Mouse (Mus musculus) heart, adult 9 months (tissue): Measurements from ENCODE around the gene Rpl36a.
A peak's percentile ranks its signal among the peaks of the same experiment; 100 is the strongest.

Source experiments
- DNase-seq, 2 experiments: peaks; one replicate each; pipeline ENCODE4 v3.0.0; 2022; ENCODE audit warnings: low spot score in 2 of 2

Rpl36a gene

DNA sequence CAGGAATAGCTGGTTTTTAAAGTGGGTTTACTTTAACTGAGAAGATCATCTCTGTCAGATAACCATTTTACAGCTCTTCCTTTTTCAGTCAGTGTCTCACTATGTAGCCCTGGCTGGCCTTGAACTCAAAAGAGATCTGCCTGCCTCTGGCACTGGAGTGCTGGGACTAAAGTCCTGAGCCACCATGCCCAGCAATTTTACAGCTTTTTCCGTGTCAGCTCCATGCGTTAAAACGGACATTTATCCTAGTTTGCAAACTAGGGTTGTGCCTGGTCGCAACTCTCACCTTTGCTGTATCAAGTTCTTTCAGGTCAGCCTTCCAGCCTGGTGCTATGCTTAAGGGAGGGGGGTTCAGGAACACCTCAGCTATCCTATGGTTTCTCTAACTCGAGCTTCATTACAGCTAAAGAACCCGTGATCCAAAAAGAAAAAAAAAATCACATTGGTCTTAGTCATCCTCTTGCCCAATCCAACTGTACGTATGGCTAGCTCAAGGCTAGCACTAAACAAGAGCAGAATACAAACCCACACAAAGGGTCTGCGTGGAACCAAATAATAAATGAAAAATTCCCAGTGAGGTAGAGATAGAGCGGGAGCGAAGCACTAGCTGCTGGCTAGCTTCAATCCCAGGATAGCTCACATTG lies 14.6 kb downstream of the Rpl36a start:
- DNase-seq = no peak

DNA sequence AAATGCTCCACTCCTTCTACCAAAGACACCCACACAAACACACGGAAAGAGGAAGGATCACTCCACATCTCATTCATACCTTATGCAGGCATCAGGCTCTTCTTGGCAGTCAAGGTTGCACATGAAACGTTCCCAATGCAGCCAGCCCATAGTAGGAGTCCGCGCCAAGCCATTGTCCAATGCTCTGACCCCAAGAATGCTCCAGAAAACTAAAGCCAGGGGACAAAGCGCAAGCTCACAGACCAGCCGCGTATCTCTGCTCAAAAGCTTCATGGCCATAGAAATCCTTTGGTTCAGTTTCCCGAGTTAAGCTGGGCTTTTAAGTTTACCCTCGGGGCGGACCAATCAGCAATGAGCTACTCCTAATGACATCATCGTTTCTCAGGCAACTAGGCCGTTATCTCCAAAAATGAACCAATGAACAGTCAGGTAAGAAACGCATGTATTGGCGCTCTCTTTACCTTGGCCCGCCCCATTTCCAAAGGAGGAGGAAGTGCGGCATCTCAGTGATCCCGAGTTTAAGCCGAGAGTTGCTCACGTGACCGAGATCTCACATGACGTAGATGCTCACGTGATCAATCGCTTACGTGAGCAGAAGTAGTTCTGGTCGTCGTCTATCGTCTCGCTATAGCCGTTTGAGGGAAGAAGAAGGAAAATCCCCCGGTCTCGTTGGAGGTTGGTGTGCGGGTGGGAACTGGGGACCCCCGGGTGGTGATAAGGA lies 15.4 kb downstream of the Rpl36a start, which contains the start of the genes Gla and Hnrnph2:
Gene Gla, minus strand, starts transcription at position 467 of the 721 bp plus-strand sequence.
Gene Hnrnph2, plus strand, starts transcription at position 521 of the 721 bp plus-strand sequence.
- peak; percentile 93 to 96 for DNase-seq

DNA sequence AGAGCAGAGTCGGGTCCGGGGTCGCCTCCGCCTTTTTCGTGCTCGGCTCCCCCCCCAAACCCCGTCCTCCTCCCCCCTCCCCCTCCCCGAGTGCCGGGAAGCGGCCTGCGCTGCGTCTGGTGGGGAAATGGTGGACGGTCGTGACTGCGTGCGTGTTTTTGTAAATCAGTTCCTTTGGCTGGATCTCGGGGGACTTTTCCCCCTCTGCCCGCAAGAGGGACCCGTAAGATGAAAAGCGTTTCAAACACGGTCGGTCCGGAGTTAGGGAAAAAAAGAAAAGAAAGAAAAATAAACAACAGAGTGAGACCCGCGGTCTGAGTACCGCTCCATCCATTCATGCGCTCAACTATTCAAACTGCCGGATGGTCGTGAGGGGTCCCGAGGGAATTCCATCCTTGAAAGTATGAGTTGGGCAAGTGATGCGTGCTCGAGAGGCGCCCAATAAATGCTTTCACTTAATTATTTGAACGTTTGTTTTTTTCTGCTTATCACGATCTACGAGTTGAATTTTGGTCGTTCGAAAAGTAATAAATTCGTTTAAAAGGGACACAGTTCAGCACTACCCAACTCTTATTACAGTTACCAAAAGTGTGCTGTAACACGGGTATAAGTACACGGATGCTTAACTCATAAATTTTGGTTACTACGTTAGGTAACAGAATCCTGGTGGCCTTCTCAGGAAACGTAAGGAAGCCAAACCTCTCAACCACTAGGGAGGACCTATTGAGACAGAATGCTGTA lies 16.1 kb downstream of the Rpl36a start:
- DNase-seq = no peak

DNA sequence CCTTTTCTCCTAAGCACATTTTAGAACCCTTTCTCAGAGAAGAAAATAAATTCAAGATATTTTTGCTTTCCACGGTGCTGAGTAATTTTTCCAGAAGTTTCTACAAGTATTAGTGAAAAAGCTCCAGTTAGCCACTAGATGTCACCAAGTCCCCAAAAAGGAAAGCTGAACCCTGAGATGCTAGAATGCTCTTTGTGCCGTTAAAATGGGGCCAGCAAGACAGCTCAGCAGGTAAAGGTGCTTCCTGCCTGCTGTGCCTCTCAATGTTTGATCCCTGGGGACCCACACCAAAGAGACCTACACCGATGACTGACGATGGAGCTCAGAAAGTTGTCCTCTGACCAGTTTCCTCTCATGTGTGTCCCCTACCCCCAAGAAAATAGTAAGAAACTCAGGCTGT lies 24.0 kb downstream of the Rpl36a start:
- DNase-seq = peak in 1 of 2 experiments; percentile 6

DNA sequence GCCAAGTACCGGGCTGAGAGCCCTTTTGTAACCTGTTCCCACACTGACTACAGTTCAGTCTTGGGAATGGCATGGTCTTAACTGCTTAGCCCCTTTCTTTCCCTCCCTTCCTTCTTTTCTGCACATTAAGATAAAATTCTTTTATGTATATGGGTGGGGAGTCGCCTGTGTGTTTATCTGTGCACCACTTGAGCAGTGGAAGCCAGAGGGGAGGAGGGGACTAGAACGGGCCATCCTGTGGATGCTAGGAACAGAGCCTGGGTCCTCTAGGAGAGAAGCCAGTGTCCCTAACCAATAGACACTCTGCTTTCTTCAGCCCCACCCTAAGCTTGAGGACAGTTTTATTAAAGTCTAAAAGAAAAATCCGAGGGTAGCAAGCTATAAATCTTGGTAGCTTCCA lies 25.5 kb downstream of the Rpl36a start:
- no peak for DNase-seq

DNA sequence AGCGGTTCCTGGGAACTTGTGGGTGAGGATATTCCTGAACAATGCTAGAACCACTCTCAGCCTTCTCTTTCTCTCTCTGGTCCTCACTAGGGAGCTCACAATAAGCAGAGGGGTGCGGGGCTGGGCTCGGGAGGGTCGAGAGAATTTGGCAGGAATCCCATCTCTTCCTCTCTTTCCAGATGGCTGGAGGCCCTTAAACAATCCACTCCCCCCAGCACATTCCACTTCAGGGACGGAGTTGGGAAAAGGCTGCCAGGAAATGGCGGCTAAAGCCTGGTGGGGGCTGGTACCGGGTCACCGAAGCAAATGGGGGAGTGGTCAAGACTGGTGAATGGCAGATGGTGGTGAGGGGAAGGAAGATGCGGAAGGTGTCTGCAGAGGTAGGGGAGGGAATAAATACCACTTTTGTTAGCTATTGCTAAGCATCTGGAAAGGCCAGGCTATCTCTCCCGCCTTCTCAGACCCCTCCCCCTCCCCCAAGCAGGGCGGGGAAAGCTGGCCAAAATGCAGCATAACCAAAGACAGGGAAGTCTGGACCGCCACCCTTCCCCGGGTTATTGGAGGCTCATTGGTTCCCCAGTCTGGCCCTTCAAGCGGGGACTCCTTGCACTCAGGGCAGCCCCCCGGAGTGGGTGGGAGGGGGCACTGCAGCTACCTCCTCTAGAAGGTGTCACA lies 27.0 kb downstream of the Rpl36a start:
- peak; percentile 46 to 54 for DNase-seq

DNA sequence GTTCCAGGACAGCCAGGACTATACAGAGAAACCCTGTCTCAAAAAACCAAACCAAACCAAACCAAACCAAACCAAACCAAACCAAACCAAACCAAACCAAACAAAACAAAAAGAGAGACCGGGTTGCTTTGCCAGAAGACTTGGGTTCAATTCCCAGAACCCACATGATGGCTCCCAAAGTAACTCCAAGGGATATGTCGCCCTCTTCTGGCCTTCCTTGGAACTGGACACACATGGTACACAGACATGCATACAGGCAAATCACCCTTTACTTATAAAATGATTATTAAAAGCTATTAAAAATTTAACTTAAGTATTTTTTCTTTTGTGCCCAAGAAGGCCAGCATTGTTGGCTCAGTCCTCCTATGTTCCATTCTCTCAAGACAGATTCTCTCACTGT lies 28.9 kb downstream of the Rpl36a start:
- no peak for DNase-seq

DNA sequence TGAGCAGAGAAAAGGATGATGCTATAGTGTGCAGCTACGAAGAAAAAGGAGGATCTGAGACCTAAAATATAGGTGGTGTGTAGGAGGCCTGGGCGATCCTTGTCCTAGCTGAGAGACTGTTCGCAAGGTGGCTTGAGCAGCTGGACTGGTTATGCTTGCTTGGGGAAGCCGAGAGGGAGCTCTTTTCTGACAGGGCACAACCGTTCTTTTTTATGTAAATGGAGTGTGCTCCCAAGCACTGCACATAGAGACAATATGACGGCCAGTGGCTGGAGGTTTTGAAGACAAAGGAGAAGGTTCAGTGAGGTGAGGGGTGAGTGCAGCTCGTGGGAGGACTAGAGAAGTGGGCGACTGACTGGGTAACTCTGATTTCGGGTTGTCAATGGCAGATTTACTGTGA lies 34.2 kb downstream of the Rpl36a start:
- DNase-seq = no peak

DNA sequence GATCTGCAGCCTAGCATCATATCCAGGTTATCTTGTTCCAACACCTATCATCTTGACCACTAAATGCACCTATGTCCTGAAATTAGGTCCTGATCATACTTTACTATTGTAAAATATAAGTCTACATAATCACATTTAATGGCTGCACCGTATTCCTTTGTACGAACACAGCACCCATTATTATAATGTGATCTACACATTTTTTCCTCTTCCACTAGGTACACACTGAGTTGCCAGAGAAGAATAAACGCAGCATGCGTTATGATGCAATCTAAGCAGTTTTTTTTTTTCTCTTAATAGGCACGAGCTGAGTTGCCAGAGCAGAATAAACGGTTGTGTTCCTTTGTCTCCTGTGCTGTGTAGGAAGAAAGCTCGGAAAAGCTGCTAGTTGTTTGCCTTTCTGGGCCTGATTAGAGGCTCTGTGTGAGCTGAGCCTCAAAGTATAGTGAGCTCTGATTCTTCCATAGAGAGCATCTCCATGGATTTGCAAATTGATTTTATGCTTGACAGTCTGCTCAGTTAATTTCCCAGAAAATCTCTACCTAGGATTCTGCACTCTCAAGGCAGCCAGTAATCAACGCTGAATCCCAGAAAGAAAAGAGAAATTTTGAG lies 34.9 kb downstream of the Rpl36a start:
- DNase-seq = no peak

DNA sequence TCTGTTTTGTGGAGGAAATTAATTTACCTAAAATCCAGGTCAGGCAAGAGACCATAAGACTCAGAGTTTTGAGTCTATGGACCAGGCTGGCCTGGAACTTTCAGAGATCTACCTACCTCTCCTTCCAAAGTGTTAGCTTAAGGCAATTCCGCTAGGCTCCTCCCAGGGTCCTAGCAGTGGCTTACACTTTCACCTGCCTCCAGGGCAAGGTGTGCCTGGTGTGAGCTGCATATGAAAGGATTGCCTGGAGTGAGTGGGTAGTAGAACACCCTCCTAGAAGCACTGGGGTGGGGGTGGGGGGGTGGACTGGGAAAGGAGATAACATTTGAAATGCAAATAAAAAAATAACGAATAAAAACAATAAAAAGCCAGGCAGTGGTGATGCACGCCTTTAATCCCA lies 36.2 kb downstream of the Rpl36a start:
- DNase-seq = no peak

DNA sequence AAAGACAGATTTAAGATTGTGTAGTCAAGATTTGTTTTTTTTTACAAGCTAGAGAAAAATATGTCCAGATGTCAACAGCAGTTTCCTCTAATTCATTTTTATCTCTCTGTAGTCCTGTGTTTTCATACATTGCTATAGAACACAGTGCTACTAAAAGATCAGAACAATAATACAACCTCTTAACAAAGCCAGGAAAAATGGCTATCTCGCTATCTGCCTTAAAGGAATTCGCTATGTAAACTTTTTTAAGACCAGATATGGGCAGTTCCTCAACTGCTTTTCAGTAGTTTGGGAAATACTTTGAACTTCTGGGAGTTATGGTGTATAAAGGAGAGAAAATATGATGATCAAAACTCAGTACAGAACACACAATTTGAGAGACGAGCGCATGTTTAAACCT lies 37.9 kb downstream of the Rpl36a start:
- DNase-seq = no peak

DNA sequence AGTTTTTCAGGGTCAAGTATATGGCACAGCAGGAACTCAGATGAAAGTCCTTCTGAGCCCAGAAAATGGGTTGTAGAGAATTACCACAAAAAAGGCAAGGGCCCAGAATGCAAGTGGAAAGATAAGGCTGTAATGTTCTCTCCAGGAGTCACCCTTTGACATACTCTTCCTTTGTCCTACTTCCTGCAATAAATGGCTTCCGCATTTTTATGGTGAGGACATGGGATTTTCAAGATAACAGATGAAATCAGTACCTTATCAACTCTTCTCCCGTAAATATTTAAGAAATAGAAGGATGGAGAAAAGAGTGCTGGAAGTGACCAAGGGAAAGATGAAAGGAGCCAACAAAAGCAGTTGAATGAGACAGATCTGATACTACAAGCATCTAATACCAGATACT lies 42.7 kb downstream of the Rpl36a start:
- DNase-seq = no peak

DNA sequence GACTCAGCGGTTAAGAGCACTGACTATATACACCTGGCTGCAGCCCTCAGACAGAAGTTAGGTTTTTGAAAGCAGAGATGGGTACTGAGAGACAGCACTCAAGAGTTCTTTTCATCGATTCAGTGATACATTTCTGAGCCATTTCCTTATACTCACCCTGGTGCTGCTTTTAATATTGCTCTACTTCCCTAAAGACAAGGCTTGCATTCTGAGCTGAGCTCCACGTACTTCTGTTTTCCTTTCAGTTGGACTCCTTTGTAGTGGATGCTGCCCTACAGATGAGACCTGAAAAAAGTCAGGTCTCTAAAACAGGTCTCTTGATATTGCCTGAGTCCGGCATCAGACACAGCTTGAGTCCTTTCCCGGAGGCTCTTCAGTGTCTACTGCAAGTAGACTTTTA lies 47.3 kb downstream of the Rpl36a start:
- DNase-seq = no peak

DNA sequence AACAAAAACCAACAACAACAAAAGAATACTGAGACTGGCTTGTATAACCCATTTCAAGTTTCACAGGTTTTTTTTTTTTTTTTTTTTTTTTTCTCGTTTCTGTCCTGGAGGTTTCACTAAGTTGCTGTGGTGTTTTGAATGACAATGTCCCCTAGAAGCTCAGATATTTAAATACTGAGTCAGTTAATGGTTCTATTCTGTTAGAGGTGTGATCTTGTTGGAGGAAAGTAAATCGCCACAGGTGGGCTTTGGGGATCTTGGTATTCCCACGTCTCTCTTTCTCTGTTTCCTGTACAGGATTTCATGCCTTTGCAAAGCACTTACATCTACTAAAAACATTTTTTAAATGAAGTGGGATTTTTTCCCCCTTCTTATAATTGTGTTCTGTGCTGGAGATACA lies 49.7 kb downstream of the Rpl36a start:
- no peak for DNase-seq

DNA sequence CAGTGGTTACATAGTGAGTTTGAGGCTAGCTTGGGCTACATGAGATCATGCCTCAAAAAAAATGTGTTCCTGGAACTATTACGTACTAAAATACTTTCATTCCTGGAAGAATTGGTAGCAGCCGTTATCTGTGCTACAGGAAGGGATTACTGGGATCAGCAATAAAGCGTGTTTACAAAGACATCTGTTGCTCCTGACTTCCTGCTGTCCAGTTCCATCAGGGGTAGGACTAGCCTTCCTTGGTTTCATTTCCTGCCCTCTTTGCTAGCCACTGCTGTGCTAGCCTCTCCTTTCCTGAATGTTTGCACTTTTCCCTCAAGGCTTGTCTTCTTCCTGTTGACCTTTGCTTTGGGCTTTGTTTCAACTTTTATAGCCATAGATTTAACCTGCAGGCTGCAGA lies 50.4 kb downstream of the Rpl36a start:
- DNase-seq = peak in 1 of 2 experiments; percentile 4
